Mouse (Mus musculus) limb, embryonic 13.5 days (tissue): ENCODE measurements at regions not wholly inside any gene's neighbourhood (a gene's known extent, or its start where the extent isn't known, plus 50 kb on each side); places are given as distances from the start of the nearest gene placed in this dataset.

Experiments used
- ATAC-seq: fragments of 200-750 bp; cut with Nextera tagmentation; 2 replicates; pipeline ENCODE4 v1.8.0; 2017; ENCODE audit warnings: low read depth, moderate number of reproducible peaks, moderate TSS enrichment; ENCODE audit not compliant: low FRiP score
- H3K27ac ChIP-seq: fragments of 300-500 bp; sonication (generic); 2 replicates; pipeline ENCODE4 v1.5.1; 2015; ENCODE audit warnings: inconsistent platforms, mild to moderate bottlenecking, moderate library complexity
- H3K27me3 ChIP-seq: fragments of 300-500 bp; sonication (generic); 2 replicates; pipeline ENCODE4 v1.6.1; 2015; ENCODE audit warnings: mild to moderate bottlenecking, inconsistent platforms
- H3K36me3 ChIP-seq: fragments of 300-500 bp; sonication (generic); 2 replicates; pipeline ENCODE4 v1.6.1; 2015; ENCODE audit warnings: inconsistent platforms, mild to moderate bottlenecking, moderate library complexity
- H3K4me1 ChIP-seq: fragments of 300-500 bp; sonication (generic); 2 replicates; pipeline ENCODE4 v1.6.1; 2015; ENCODE audit warnings: inconsistent platforms
- H3K4me2 ChIP-seq: fragments of 300-500 bp; sonication (generic); replicated peaks from 2 replicates; pipeline ENCODE4 v1.6.1; 2015; ENCODE audit warnings: inconsistent platforms, mild to moderate bottlenecking, moderate library complexity
- H3K4me3 ChIP-seq: fragments of 300-500 bp; sonication (generic); 2 replicates; pipeline ENCODE4 v1.5.1; 2015; ENCODE audit warnings: moderate library complexity, mild to moderate bottlenecking, inconsistent platforms
- H3K9ac ChIP-seq: fragments of 300-500 bp; sonication (generic); 2 replicates; pipeline ENCODE4 v1.6.1; 2015; ENCODE audit warnings: mild to moderate bottlenecking, inconsistent platforms
- H3K9me3 ChIP-seq: fragments of 300-500 bp; sonication (generic); 2 replicates; pipeline ENCODE4 v1.6.1; 2016; ENCODE audit warnings: inconsistent platforms
- WGBS: fragments of 180-500 bp; shearing (Covaris S2); methylation state at CpG from one replicate; pipeline ENCODE4 v1.1.7; 2015; 5-methylcytosine and 5-hydroxymethylcytosine counted together

DNA sequence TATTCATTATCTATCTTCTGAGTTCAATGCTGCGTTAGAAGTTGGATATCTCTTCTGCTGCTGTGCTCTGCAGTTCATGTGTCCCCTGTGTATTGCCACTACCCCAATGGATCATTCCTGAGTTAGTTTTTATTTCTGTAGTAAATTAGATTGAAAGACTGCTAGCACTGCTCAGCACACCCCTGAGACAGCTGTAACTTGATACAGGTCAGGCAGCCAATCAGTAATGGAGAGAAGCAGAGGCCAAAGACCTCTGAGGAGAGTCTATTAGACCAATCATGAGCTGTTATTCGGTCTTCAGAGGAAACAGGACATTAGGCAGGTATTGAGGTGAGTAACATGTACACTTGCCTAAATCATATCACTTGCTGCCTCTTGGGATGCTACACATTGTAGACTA lies 837.5 kb upstream of the Chordc1 start:
- WGBS: 44% methylated on average over 2 of the region's 2 CpGs
- no peak overlapping the region for H3K4me3 ChIP-seq
- H3K4me1 ChIP-seq: no peaks in the 10 kb centered on the region
- no peaks in the 10 kb centered on the region for H3K36me3 ChIP-seq
- no peaks in the 10 kb centered on the region for H3K9me3 ChIP-seq
- no peak for ATAC-seq
- H3K9ac ChIP-seq: no peak overlapping the region
- H3K27ac ChIP-seq: no peak overlapping the region
- no peaks in the 10 kb centered on the region for H3K27me3 ChIP-seq
- no peak overlapping the region for H3K4me2 ChIP-seq

- no peaks in the 10 kb centered on the region for H3K9me3 ChIP-seq
- no peak for ATAC-seq
- 68% methylated on average over 2 of the region's 2 CpGs for WGBS
Measured at GRCm38 (mm10) chr9:17466379-17466778, 825.5 kb upstream of the Chordc1 start.

DNA sequence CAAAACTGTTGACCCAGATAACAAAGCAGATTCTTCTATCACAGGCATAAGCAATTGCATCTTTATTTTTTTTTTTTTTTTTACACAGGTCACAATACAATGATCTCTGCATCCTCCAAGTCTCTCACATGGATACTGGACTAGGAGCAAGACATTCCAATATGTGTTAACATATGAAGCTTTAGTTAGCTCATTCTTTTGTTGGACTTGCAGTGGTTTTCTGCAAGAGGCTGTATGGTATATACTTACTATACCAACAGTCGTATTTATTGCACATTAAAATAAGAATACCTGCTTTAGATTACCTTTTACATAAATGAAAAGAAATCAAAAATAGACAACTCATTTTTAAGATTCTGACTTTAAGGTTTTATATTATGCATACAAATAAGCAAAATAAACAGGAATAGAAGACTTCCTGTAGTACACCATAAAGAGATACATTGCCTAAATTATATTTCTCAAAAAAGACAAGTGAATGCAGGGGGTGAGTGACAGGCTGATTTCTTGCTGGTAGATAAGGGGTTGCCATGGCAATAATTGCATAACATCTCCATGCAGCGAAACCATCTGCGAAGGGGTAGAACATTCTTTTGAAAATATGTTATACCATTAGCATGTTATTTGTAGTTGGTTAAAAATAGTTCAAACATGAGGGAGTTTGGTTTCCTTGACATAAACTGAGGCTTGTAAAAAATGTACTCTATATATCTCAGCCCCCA lies 807.1 kb upstream of the Chordc1 start:
- no peak overlapping the region for H3K4me3 ChIP-seq
- 85% methylated on average over 3 of the region's 3 CpGs for WGBS
- no peaks in the 10 kb centered on the region for H3K27me3 ChIP-seq
- no peak overlapping the region for H3K4me2 ChIP-seq
- no peak overlapping the region for H3K9ac ChIP-seq
- H3K36me3 ChIP-seq: no peaks in the 10 kb centered on the region
- H3K9me3 ChIP-seq: no peaks in the 10 kb centered on the region
- no peaks in the 10 kb centered on the region for H3K4me1 ChIP-seq
- no peak for ATAC-seq
- H3K27ac ChIP-seq: no peak overlapping the region

More at GRCm38 (mm10) chr9:17466379-17466778, 825.5 kb upstream of the Chordc1 start:
- Histone ChIP-seq H3K36me3 (no peaks in the 10 kb centered on the region), H3K4me3 (no peak overlapping the region), H3K27ac (no peak overlapping the region), H3K27me3 (no peaks in the 10 kb centered on the region), H3K9ac (no peak overlapping the region), H3K4me2 (no peak overlapping the region), H3K4me1 (no peaks in the 10 kb centered on the region)

- peak; percentile 92 for ATAC-seq
- no peak overlapping the region for H3K4me2 ChIP-seq
- H3K4me3 ChIP-seq: no peak overlapping the region
- H3K4me1 ChIP-seq: no peaks in the 10 kb centered on the region; the same call in none of the 2 replicates
- no peak overlapping the region for H3K9ac ChIP-seq
- H3K9me3 ChIP-seq: no peaks in the 10 kb centered on the region
- H3K27me3 ChIP-seq: no peaks in the 10 kb centered on the region
- H3K36me3 ChIP-seq: no peaks in the 10 kb centered on the region
- H3K27ac ChIP-seq: no peak overlapping the region
- 39% methylated on average over 7 of the region's 7 CpGs for WGBS
Measured at GRCm38 (mm10) chr9:17500161-17500756, 791.7 kb upstream of the Chordc1 start.

- Histone ChIP-seq H3K27ac (no peak overlapping the region), H3K4me2 (no peak overlapping the region), H3K9me3 (no peaks in the 10 kb centered on the region), H3K4me3 (no peak overlapping the region), H3K9ac (no peak overlapping the region), H3K4me1 (no peaks in the 10 kb centered on the region), H3K36me3 (no peaks in the 10 kb centered on the region), H3K27me3 (no peaks in the 10 kb centered on the region)
- ATAC-seq: no peak
- 61% methylated on average over 5 of the region's 5 CpGs for WGBS
Measured at GRCm38 (mm10) chr9:17508744-17509143, 783.2 kb upstream of the Chordc1 start.

- H3K27ac ChIP-seq: no peak overlapping the region
- ATAC-seq: no peak
- H3K9ac ChIP-seq: no peak overlapping the region
- no peak overlapping the region for H3K4me3 ChIP-seq
- no peaks in the 10 kb centered on the region for H3K36me3 ChIP-seq
- no peaks in the 10 kb centered on the region for H3K4me1 ChIP-seq
- no peak overlapping the region for H3K4me2 ChIP-seq
- no peaks in the 10 kb centered on the region for H3K9me3 ChIP-seq
- H3K27me3 ChIP-seq: no peaks in the 10 kb centered on the region
- 77% methylated on average over 1 of the region's 1 CpGs for WGBS
Measured at GRCm38 (mm10) chr9:17556186-17556585, 735.7 kb upstream of the Chordc1 start.

DNA sequence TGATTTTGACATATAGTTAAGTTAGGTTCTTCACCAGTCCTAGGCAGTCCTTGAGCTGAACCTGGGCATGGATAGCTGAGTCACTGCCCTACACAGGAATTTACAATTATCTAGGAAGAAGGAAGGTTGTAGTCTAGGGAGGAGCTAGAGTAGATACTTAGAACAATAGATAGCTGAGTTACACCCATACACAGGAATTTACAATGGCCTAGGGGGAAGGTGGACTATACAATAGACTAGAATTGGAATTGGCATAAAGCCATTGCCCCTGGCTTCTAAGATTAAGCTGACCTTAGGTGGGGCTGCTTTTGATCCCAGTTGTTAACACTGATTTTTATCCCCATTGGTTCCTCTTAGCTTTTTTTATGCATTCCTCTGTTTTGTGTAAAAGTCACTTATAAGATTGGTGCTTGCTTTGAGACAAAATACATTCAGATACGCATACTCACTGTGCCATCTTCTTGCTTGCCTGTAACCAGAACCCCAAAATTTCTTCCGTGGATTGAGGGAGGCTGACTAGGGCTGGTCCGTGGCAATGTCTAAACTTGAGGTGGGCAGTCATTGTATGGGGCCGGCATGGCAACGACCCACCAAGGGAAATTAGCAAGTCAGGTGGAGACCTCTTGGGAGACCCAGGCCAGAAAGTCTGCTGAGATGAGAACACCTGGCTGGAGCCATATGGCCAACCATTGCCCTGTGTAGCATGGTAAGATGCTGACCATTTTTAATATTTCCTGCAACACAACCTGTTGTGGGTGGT lies 734.1 kb upstream of the Chordc1 start:
- 82% methylated on average over 5 of the region's 5 CpGs for WGBS

DNA sequence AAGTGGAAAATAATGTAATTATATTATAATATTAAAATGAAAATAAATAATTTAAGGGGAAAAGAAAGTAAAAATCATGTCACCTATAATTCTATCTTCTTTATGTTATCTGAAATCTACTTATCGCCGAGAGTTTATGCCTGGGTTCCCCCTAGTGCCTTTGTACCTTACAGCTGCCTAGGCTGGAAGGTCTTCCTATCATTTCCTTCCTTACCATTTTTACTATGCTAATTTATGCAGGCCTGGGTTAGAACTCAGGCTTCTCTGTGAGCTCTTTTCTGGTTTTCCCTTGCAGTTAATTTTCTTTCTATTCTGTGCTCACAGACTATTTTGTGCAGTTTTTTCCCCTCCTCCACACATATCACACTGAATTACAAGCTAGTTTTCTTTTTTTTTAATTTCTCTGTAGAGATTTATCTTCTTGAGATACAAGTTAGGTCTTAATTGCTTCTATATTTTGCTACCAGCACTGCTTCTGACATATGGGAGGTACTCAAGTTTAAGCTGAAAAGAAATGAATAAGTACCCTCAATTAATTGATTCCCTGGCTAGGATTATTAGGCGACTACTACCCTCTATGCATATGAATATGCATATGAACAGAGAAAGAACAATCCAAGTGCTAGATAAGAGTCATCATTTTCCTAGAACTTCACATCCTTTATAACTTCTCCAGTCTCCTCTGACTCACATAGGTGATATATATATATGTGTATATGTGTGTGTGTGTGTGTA lies 724.0 kb upstream of the Chordc1 start:
- Histone ChIP-seq H3K9me3 (no peaks in the 10 kb centered on the region), H3K4me3 (no peak overlapping the region), H3K36me3 (no peaks in the 10 kb centered on the region), H3K4me1 (no peaks in the 10 kb centered on the region), H3K27me3 (no peaks in the 10 kb centered on the region), H3K9ac (no peak overlapping the region), H3K27ac (no peak overlapping the region), H3K4me2 (no peak overlapping the region)
- ATAC-seq: no peak
- WGBS: 75% methylated on average over 3 of the region's 3 CpGs

More for the DNA sequence above, 734.1 kb upstream of the Chordc1 start:
- H3K27me3 ChIP-seq: no peaks in the 10 kb centered on the region
- no peak overlapping the region for H3K27ac ChIP-seq
- ATAC-seq: no peak
- no peaks in the 10 kb centered on the region for H3K4me1 ChIP-seq
- no peaks in the 10 kb centered on the region for H3K9me3 ChIP-seq
- no peak overlapping the region for H3K4me3 ChIP-seq
- H3K36me3 ChIP-seq: no peaks in the 10 kb centered on the region
- H3K4me2 ChIP-seq: no peak overlapping the region
- H3K9ac ChIP-seq: no peak overlapping the region

- no peak overlapping the region for H3K27ac ChIP-seq
- ATAC-seq: 0 out of 2 replicates have a peak, but pooled peaks have one; percentile 51
- 0 out of 2 replicates have a peak, but pooled peaks cover 3% of the 10 kb centered on the region for H3K4me1 ChIP-seq
- 60% methylated on average over 2 of the region's 2 CpGs for WGBS
- H3K36me3 ChIP-seq: no peaks in the 10 kb centered on the region
- no peaks in the 10 kb centered on the region for H3K27me3 ChIP-seq
- no peak overlapping the region for H3K9ac ChIP-seq
- H3K4me2 ChIP-seq: no peak overlapping the region
- no peak overlapping the region for H3K4me3 ChIP-seq
- H3K9me3 ChIP-seq: no peaks in the 10 kb centered on the region
Measured at GRCm38 (mm10) chr9:17587558-17587957, 704.4 kb upstream of the Chordc1 start.

DNA sequence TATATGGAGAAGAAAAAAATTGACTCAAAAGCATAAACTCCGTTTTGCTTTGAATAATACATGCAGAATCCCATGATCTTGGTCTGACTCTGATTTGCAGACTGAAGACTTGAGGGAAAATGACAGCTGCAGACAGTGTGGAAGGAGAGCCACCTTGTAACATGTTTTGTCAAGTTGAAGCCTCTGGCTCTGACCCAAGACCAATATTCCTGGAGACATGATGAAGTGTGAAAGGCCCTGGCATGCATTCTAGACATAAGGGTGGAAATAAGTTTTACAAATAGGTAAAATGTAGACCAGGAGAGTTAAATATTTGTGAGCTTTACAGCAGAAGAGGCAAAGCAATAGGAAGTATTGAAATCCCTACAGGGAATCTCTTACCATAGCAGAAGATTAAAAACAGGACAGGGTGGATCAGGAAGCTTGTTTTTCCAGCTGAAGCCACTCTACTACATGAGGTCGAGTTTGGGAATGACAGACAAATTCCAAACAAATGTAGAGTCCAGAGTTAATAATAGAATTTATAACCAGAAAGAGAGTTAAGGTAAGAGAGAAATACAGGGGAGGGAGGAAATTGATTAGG lies 703.9 kb upstream of the Chordc1 start:
- ATAC-seq: peak; percentile 83
- no peak overlapping the region for H3K4me2 ChIP-seq
- no peak overlapping the region for H3K4me3 ChIP-seq
- no peak overlapping the region for H3K9ac ChIP-seq
- no peaks in the 10 kb centered on the region for H3K36me3 ChIP-seq
- WGBS: 32% methylated on average over 2 of the region's 2 CpGs
- H3K27me3 ChIP-seq: no peaks in the 10 kb centered on the region
- H3K27ac ChIP-seq: no peak overlapping the region
- 0 out of 2 replicates have a peak, but pooled peaks cover 3% of the 10 kb centered on the region for H3K4me1 ChIP-seq
- H3K9me3 ChIP-seq: no peaks in the 10 kb centered on the region

- WGBS: 71% methylated on average over 1 of the region's 1 CpGs
- Histone ChIP-seq H3K4me1 (no peaks in the 10 kb centered on the region), H3K27ac (no peak overlapping the region), H3K36me3 (no peaks in the 10 kb centered on the region), H3K4me2 (no peak overlapping the region), H3K4me3 (no peak overlapping the region), H3K27me3 (no peaks in the 10 kb centered on the region), H3K9ac (no peak overlapping the region), H3K9me3 (no peaks in the 10 kb centered on the region)
- no peak for ATAC-seq
Measured at GRCm38 (mm10) chr9:17611146-17611545, 680.8 kb upstream of the Chordc1 start.
